13 mouse cellular contexts compared by ENCODE assay signal in the genomic region with DNA sequence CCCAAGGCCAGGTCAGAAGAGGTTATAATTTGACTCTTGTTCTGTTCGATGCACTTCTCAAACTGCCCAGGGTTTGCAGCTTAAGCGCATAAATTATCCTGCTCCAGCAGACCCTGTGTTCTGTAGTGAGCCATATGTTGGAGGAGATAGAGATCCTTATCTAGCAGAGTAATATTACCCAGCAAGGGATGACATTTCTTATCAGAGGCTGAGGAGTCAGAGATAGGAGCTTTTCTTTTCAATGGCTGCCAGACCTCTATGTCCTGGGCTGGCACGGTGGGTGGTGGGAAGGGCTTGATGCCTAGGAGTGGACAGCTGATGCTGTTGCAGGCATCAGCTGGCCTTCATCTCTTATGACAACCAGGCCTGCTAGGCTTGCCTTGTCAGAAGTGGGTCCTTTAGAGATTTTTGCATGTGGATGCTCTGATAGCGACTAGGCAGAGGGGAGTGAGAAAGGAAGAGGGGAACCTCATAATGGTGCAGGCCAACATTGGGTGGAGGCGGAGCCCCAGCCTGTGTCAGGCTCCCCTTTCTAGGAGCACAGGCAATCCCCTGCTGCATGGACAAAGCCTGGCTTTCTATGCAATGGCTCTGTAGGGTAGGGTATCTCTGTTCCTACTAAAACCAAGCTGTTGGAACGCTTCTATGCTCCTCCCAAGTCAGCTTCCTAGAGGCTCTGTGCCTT.
DNase-seq lines count a peak whose midpoint lies in the region; ATAC-seq and TF ChIP-seq lines count a peak whose summit lies in the region.
"Had no signal": no experiment of that assay in that cellular context is flagged by ENCODE, and none has a peak within 500 bp of the region (broad histone marks: within the 10 kb centered on the region; RNA-seq: fewer than 3 reads in every experiment).

No protein-coding gene starts in this region.

- 78% methylated on average over 6 of the region's 6 CpGs for WGBS in midbrain, embryonic 15.5 days
- 85% methylated on average over 6 of the region's 6 CpGs for WGBS in midbrain, embryonic 10.5 days
- WGBS in liver, embryonic 11.5 days, result 38% methylated on average over 6 of the region's 6 CpGs
- WGBS in thymus, adult 2 months, result 97% methylated on average over 6 of the region's 6 CpGs

- no peaks in the 10 kb centered on the region for H3K27me3 ChIP-seq in midbrain, embryonic 15.5 days (replicated peaks)
- no peaks in the 10 kb centered on the region for H3K27me3 ChIP-seq in midbrain, embryonic 10.5 days (ENCODE audit: low read depth, poor library complexity, severe bottlenecking)
- H3K27me3 ChIP-seq in liver, embryonic 11.5 days (replicated peaks; ENCODE audit: control insufficient read depth, insufficient read depth, low read length), result no peaks in the 10 kb centered on the region
- no peaks in the 10 kb centered on the region for H3K27me3 ChIP-seq in thymus, adult 2 months (ENCODE audit: control insufficient read depth, insufficient read depth, low read length)

- H3K4me3 ChIP-seq in midbrain, embryonic 15.5 days, result no peak overlapping the region
- no peak overlapping the region for H3K4me3 ChIP-seq in midbrain, embryonic 10.5 days
- H3K4me3 ChIP-seq in liver, embryonic 11.5 days (ENCODE audit: low read depth, low read length), result no peak overlapping the region
- H3K4me3 ChIP-seq in thymus, adult 2 months (ENCODE audit: control insufficient read depth, insufficient read depth, low read length), result no peak overlapping the region

- no peak for TF ChIP-seq CTCF in thymus, adult 2 months (IDR thresholded peaks at IDR 0.05; ENCODE audit: borderline replicate concordance, control insufficient read depth, extremely low read depth, insufficient read depth, low read length, poor library complexity)

- no peaks in the 10 kb centered on the region for H3K36me3 ChIP-seq in midbrain, embryonic 15.5 days (replicated peaks)
- H3K36me3 ChIP-seq in midbrain, embryonic 10.5 days, result no peaks in the 10 kb centered on the region
- H3K36me3 ChIP-seq in liver, embryonic 11.5 days (ENCODE audit: control insufficient read depth, insufficient read depth, low read length), result peaks cover 5% of the 10 kb centered on the region; the same call in 1 of the 2 replicates
- H3K36me3 ChIP-seq in thymus, adult 2 months (ENCODE audit: control insufficient read depth, insufficient read depth, low read length), result no peaks in the 10 kb centered on the region

- no peaks in the 10 kb centered on the region for H3K9me3 ChIP-seq in midbrain, embryonic 15.5 days
- H3K9me3 ChIP-seq in midbrain, embryonic 10.5 days (replicated peaks), result no peaks in the 10 kb centered on the region
- no peaks in the 10 kb centered on the region for H3K9me3 ChIP-seq in liver, embryonic 11.5 days (ENCODE audit: control insufficient read depth, low read length)

- no peak overlapping the region for H3K27ac ChIP-seq in midbrain, embryonic 15.5 days
- no peak overlapping the region for H3K27ac ChIP-seq in midbrain, embryonic 10.5 days (replicated peaks)
- peak overlapping the region; percentile 62 for H3K27ac ChIP-seq in liver, embryonic 11.5 days (ENCODE audit: low read depth, low read length)
- no peak overlapping the region for H3K27ac ChIP-seq in thymus, adult 2 months (ENCODE audit: control insufficient read depth, insufficient read depth, low read length)

- no peak overlapping the region for H3K9ac ChIP-seq in midbrain, embryonic 15.5 days
- no peak overlapping the region for H3K9ac ChIP-seq in liver, embryonic 11.5 days (ENCODE audit: low read depth, low read length)

- DNase-seq in adrenal gland, adult 2 months, result peak; percentile 78
- no peak for DNase-seq in adrenal gland, postnatal 4 days (ENCODE audit: low spot score in 2 of 2)
- no peak for DNase-seq in midbrain, embryonic 10.5 days (ENCODE audit: low spot score)
- DNase-seq in liver, embryonic 11.5 days (ENCODE audit: low spot score), result no peak
- no peak for DNase-seq in spleen, postnatal 14 days (ENCODE audit: low spot score in 2 of 2)
- no peak for DNase-seq in thymus, adult 2 months
- DNase-seq in heart, adult 18-20 months, result no peak
- DNase-seq: cerebellum, postnatal 14 days; kidney, adult 2 months; layer of hippocampus, adult 9-11 months; retina, postnatal 1 day; thymus, postnatal 36 days had no signal

- no peak for TF ChIP-seq POLR2A in thymus, adult 2 months (IDR thresholded peaks at IDR 0.05; ENCODE audit: control insufficient read depth, extremely low read depth, insufficient read depth, low read length, poor library complexity)

- H3K4me2 ChIP-seq in midbrain, embryonic 15.5 days, result no peak overlapping the region
- H3K4me2 ChIP-seq in liver, embryonic 11.5 days, result peak overlapping the region; percentile 47

- ATAC-seq in midbrain, embryonic 15.5 days (replicated peaks), result peak; percentile 50; the same call in 1 of the 2 replicates
- ATAC-seq in liver, embryonic 11.5 days (replicated peaks; ENCODE audit: low FRiP score), result peak; percentile 52

- no peaks in the 10 kb centered on the region for H3K4me1 ChIP-seq in midbrain, embryonic 15.5 days
- no peaks in the 10 kb centered on the region for H3K4me1 ChIP-seq in midbrain, embryonic 10.5 days
- H3K4me1 ChIP-seq in liver, embryonic 11.5 days (replicated peaks; ENCODE audit: control insufficient read depth, insufficient read depth, low read length), result peaks cover 42% of the 10 kb centered on the region
- H3K4me1 ChIP-seq in thymus, adult 2 months (replicated peaks; ENCODE audit: control insufficient read depth, insufficient read depth, low read length), result no peaks in the 10 kb centered on the region
